Mouse (Mus musculus): ENCODE results near the gene Spata46. TPM values are rescaled to one million over a fixed set of nuclear protein-coding genes. Genes with fewer than 3 reads are reported as not detected.

The Spata46 gene
- total and polyA plus RNA-seq, 3 experiments: not detected

DNA sequence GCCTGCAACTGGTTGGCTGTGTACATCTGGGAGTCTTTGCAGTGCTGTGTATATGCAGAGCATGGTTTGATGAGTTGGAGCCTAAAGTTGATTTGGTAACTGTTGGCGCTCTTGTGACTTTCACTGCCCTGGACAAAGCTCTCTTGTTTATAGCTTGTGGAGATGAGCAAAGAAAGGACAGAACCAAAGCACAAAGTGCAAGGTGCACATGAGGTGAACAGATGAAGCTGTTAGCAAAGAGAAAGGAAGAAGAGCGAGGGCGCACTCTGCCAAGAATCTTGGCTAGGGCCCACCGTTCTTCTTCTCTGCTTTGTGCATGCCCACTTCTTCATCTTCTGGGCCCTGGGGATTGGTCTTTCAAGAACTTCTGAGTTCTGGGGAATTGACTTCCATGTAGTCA is 35.3 kb downstream of the Spata46 start:
- Histone ChIP-seq H3K9ac (ENCODE audit: insufficient read depth, low read depth) (no peak overlapping the region), H3K36me3 (replicated peaks in 1 of 2; ENCODE audit: control insufficient read depth in 1 of 2, insufficient read depth in 1 of 2, low read length in 1 of 2) (no peaks in the 10 kb centered on the region), H3K4me2 (ENCODE audit: insufficient read depth, low read depth, poor library complexity, severe bottlenecking) (no peak overlapping the region), H3K4me3 (replicated peaks in 1 of 3; ENCODE audit: low read depth in 2 of 3, low read length in 2 of 3, poor library complexity in 1 of 3) (no peak overlapping the region), H3K27me3 (replicated peaks) (no peaks in the 10 kb centered on the region), H3K79me2 (replicated peaks; ENCODE audit: control insufficient read depth, extremely low read depth, insufficient read depth, poor library complexity, severe bottlenecking) (no peaks in the 10 kb centered on the region), H3K27ac (ENCODE audit: insufficient read depth, low read depth) (no peak overlapping the region), H3K9me3 (replicated peaks; ENCODE audit: low read length) (no peaks in the 10 kb centered on the region), H3K4me1 (ENCODE audit: control insufficient read depth in 1 of 2, insufficient read depth in 2 of 2) (no peaks in the 10 kb centered on the region)
- dilution Hi-C loops (cut with MboI; ENCODE audit: extremely low pct_ligation_motif_present, extremely low pct_unique_long_range_greater_than_20kb, low sequenced_read_pairs) (no loop called here), in situ Hi-C loops (cut with MboI; ENCODE audit: low pct_ligation_motif_present, low pct_unique_long_range_greater_than_20kb, low sequenced_read_pairs) (no loop called here)
- DNase-seq (ENCODE audit: extremely low read depth): no peak
- TF ChIP-seq GABPA (IDR thresholded peaks at IDR 0.05; ENCODE audit: insufficient replicate concordance, low read depth, low read length) (no peak), POLR2A (IDR thresholded peaks at IDR 0.05; ENCODE audit: low read depth, low read length) (no peak), RAD21 (IDR thresholded peaks at IDR 0.05; ENCODE audit: low read depth, low read length) (no peak), CHD1 (IDR thresholded peaks at IDR 0.05; ENCODE audit: low read depth, low read length) (no peak), PAX5 (IDR thresholded peaks at IDR 0.05; ENCODE audit: low read length) (no peak), HCFC1 (IDR thresholded peaks at IDR 0.05; ENCODE audit: low read depth, low read length) (no peak)

DNA sequence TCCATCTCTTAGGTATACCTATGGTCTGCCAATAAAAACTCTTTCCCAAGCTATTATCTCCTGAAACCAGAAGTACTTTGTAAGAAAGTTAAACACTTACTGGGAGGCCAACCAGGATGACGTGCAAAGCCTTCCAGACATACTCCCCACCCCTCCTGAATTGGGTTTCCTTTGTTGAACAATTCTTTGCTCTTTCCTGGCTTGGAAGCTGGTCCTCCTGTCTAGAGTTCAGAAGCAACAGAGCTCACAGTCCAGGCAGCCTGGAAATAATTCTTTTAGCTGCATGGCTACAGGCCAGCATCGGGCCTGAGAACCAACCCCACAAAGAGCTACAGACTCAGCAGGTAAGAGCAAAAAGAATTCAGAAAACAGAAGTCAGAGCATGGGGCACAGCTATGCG is 37.7 kb downstream of the Spata46 start:
- in situ Hi-C loops (cut with MboI; ENCODE audit: low pct_ligation_motif_present, low pct_unique_long_range_greater_than_20kb, low sequenced_read_pairs): no loop called here
- Histone ChIP-seq H3K9me3 (replicated peaks; ENCODE audit: low read length) (no peaks in the 10 kb centered on the region), H3K4me1 (ENCODE audit: control insufficient read depth in 1 of 2, insufficient read depth in 2 of 2) (no peaks in the 10 kb centered on the region), H3K79me2 (replicated peaks; ENCODE audit: control insufficient read depth, extremely low read depth, insufficient read depth, poor library complexity, severe bottlenecking) (no peaks in the 10 kb centered on the region), H3K27me3 (replicated peaks) (peaks cover 2% of the 10 kb centered on the region), H3K27ac (ENCODE audit: insufficient read depth, low read depth) (no peak overlapping the region), H3K4me2 (ENCODE audit: insufficient read depth, low read depth, poor library complexity, severe bottlenecking) (no peak overlapping the region), H3K9ac (ENCODE audit: insufficient read depth, low read depth) (no peak overlapping the region), H3K4me3 (replicated peaks in 1 of 3; ENCODE audit: low read depth in 2 of 3, low read length in 2 of 3, poor library complexity in 1 of 3) (no peak overlapping the region), H3K36me3 (replicated peaks in 1 of 2; ENCODE audit: control insufficient read depth in 1 of 2, insufficient read depth in 1 of 2, low read length in 1 of 2) (no peaks in the 10 kb centered on the region)
- no peak for DNase-seq (ENCODE audit: extremely low read depth)
- TF ChIP-seq ZKSCAN1 (IDR thresholded peaks at IDR 0.05; ENCODE audit: borderline replicate concordance, low read depth, low read length) (no peak), MXI1 (IDR thresholded peaks at IDR 0.05; ENCODE audit: low read depth, low read length) (no peak), IRF4 (IDR thresholded peaks at IDR 0.05; ENCODE audit: low read depth, low read length) (no peak), NELFE (IDR thresholded peaks at IDR 0.05; ENCODE audit: low read depth, low read length) (no peak), MAFK (IDR thresholded peaks at IDR 0.05; ENCODE audit: insufficient replicate concordance, low read length) (no peak), MEF2A (IDR thresholded peaks at IDR 0.05; ENCODE audit: borderline replicate concordance, low read depth, low read length) (no peak), ZMIZ1 (IDR thresholded peaks at IDR 0.05; ENCODE audit: low read depth, low read length) (no peak), UBTF (IDR thresholded peaks at IDR 0.05; ENCODE audit: low read depth, low read length) (no peak), BHLHE40 (IDR thresholded peaks at IDR 0.05; ENCODE audit: low read depth, low read length) (no peak), ELF1 (IDR thresholded peaks at IDR 0.05; ENCODE audit: low read depth, low read length) (no peak), TCF12 (IDR thresholded peaks at IDR 0.05; ENCODE audit: low read depth, low read length) (no peak), EP300 (IDR thresholded peaks at IDR 0.05; ENCODE audit: low read length) (no peak), ETS1 (conservative IDR thresholded peaks at IDR 0.05; ENCODE audit: low read depth, low read length) (no peak)
- dilution Hi-C loops (cut with MboI; ENCODE audit: extremely low pct_ligation_motif_present, extremely low pct_unique_long_range_greater_than_20kb, low sequenced_read_pairs): no loop called here

Measured in CH12.LX (cell line).